Mouse (Mus musculus) hindbrain, embryonic 11.5 days (tissue): ENCODE data around the gene Phospho1. TPM values are rescaled to one million over a fixed set of nuclear protein-coding genes. Genes with fewer than 3 reads are reported as not detected.
A peak's percentile ranks its signal among the peaks of the same experiment; 100 is the strongest.

ENCODE experiments used
- ATAC-seq: fragments of 200-750 bp; cut with Nextera tagmentation; 2 replicates; pipeline ENCODE4 v1.8.0; 2017; ENCODE audit warnings: mild to moderate bottlenecking, moderate TSS enrichment, moderate library complexity; ENCODE audit not compliant: low FRiP score
- DNase-seq: peaks from one replicate; pipeline ENCODE4 v3.0.0-alpha.2; 2015; ENCODE audit warnings: low spot score
- H3K27ac ChIP-seq: fragments of 300-500 bp; sonication (generic); 2 replicates; pipeline ENCODE4 v1.5.1; 2014; ENCODE audit warnings: mild to moderate bottlenecking, low read depth, low read length
- H3K27me3 ChIP-seq: fragments of 300-500 bp; sonication (generic); 2 replicates; pipeline ENCODE4 v1.6.1; 2014; ENCODE audit warnings: mild to moderate bottlenecking, low read length, moderate library complexity, mixed read lengths; ENCODE audit not compliant: control insufficient read depth, insufficient read depth
- H3K36me3 ChIP-seq: fragments of 300-500 bp; sonication (generic); 2 replicates; pipeline ENCODE4 v1.6.1; 2014; ENCODE audit warnings: mild to moderate bottlenecking, low read length, moderate library complexity, mixed read lengths; ENCODE audit not compliant: control insufficient read depth, insufficient read depth
- H3K4me1 ChIP-seq: fragments of 300-500 bp; sonication (generic); replicated peaks from 2 replicates; pipeline ENCODE4 v1.6.1; 2014; ENCODE audit warnings: low read length, mixed read lengths; ENCODE audit not compliant: control insufficient read depth, insufficient read depth
- H3K4me2 ChIP-seq: fragments of 300-500 bp; sonication (generic); replicated peaks from 2 replicates; pipeline ENCODE4 v1.6.1; 2014; ENCODE audit warnings: mild to moderate bottlenecking, low read depth, low read length
- H3K4me3 ChIP-seq: fragments of 300-500 bp; sonication (generic); 2 replicates; pipeline ENCODE4 v1.5.1; 2014; ENCODE audit warnings: low read depth, low read length
- H3K9ac ChIP-seq: fragments of 300-500 bp; sonication (generic); 2 replicates; pipeline ENCODE4 v1.6.1; 2014; ENCODE audit warnings: low read depth, low read length
- H3K9me3 ChIP-seq: fragments of 300-500 bp; sonication (generic); 2 replicates; pipeline ENCODE4 v1.6.1; 2016; ENCODE audit warnings: low read length; ENCODE audit not compliant: control insufficient read depth
- WGBS: fragments of 180-500 bp; shearing (Covaris S2); extraction: QIAGEN DNeasy Blood & Tissue Kit; methylation state at CpG from one replicate; pipeline ENCODE4 v1.1.7; 2014; 5-methylcytosine and 5-hydroxymethylcytosine counted together
- polyA plus RNA-seq: library from polyadenylated mRNA; unstranded; fragments of >200 nt; fragmentation: Nextera tagmentation; extraction: Ambion mirVana; gene quantifications from 2 replicates; pipeline ENCODE4 v1.2.1, GENCODE M21; 2014

Phospho1 gene
- polyA plus RNA-seq, 1 experiment from 2014 or later: not detected

GRCm38 (mm10) chr11:95819138-95819537 lies 5.2 kb upstream of the Phospho1 start:
- Histone ChIP-seq H3K36me3 (no peaks in the 10 kb centered on the region), H3K9ac (no peak overlapping the region), H3K4me2 (no peak overlapping the region), H3K9me3 (no peaks in the 10 kb centered on the region), H3K4me3 (no peak overlapping the region), H3K27ac (no peak overlapping the region), H3K4me1 (no peaks in the 10 kb centered on the region), H3K27me3 (0 out of 2 replicates have a peak, but pooled peaks cover 3% of the 10 kb centered on the region)
- DNase-seq (no peak), ATAC-seq (no peak)
- WGBS: 94% methylated on average over 8 of the region's 8 CpGs

GRCm38 (mm10) chr11:95821511-95821910 lies 2.8 kb upstream of the Phospho1 start:
- Histone ChIP-seq H3K27me3 (peaks cover 6% of the 10 kb centered on the region), H3K4me2 (no peak overlapping the region), H3K4me1 (0 out of 2 replicates have a peak, but pooled peaks cover 2% of the 10 kb centered on the region), H3K4me3 (no peak overlapping the region), H3K27ac (no peak overlapping the region), H3K9me3 (no peaks in the 10 kb centered on the region), H3K36me3 (no peaks in the 10 kb centered on the region), H3K9ac (no peak overlapping the region)
- WGBS: 87% methylated on average over 3 of the region's 3 CpGs
- no peak for DNase-seq
- ATAC-seq: no peak

GRCm38 (mm10) chr11:95822437-95822836 lies 1.9 kb upstream of the Phospho1 start:
- 0 out of 2 replicates have a peak, but pooled peaks cover 2% of the 10 kb centered on the region for H3K4me1 ChIP-seq
- H3K27me3 ChIP-seq: peaks cover 8% of the 10 kb centered on the region
- H3K4me2 ChIP-seq: no peak overlapping the region
- H3K27ac ChIP-seq: no peak overlapping the region
- H3K9me3 ChIP-seq: no peaks in the 10 kb centered on the region
- ATAC-seq (no peak), DNase-seq (no peak)
- no peak overlapping the region for H3K4me3 ChIP-seq
- 92% methylated on average over 4 of the region's 4 CpGs for WGBS
- no peak overlapping the region for H3K9ac ChIP-seq
- no peaks in the 10 kb centered on the region for H3K36me3 ChIP-seq

GRCm38 (mm10) chr11:95824877-95825243 lies 561 bp downstream of the Phospho1 start:
- WGBS: 1% methylated on average over 11 of the region's 11 CpGs
- Histone ChIP-seq H3K9me3 (no peaks in the 10 kb centered on the region), H3K27me3 (peaks cover 29% of the 10 kb centered on the region), H3K9ac (peak overlapping the region; percentile 47), H3K4me1 (0 out of 2 replicates have a peak, but pooled peaks cover 2% of the 10 kb centered on the region), H3K4me2 (peak overlapping the region; percentile 93), H3K4me3 (peak overlapping the region; percentile 61), H3K27ac (no peak overlapping the region), H3K36me3 (no peaks in the 10 kb centered on the region)
- DNase-seq: peak; percentile 36
- ATAC-seq: no peak; the same call in 1 of the 2 replicates

GRCm38 (mm10) chr11:95825625-95826024 lies 1.3 kb downstream of the Phospho1 start:
- Histone ChIP-seq H3K4me2 (no peak overlapping the region), H3K4me3 (no peak overlapping the region), H3K27me3 (peaks cover 37% of the 10 kb centered on the region), H3K9me3 (no peaks in the 10 kb centered on the region), H3K9ac (no peak overlapping the region), H3K36me3 (no peaks in the 10 kb centered on the region), H3K4me1 (0 out of 2 replicates have a peak, but pooled peaks cover 2% of the 10 kb centered on the region), H3K27ac (no peak overlapping the region)
- ATAC-seq (no peak), DNase-seq (no peak)
- WGBS: 57% methylated on average over 3 of the region's 3 CpGs

GRCm38 (mm10) chr11:95826317-95827167 lies 2.2 kb downstream of the Phospho1 start:
- Histone ChIP-seq H3K4me2 (no peak overlapping the region), H3K4me3 (no peak overlapping the region), H3K36me3 (no peaks in the 10 kb centered on the region), H3K27ac (no peak overlapping the region), H3K9ac (no peak overlapping the region), H3K4me1 (0 out of 2 replicates have a peak, but pooled peaks cover 2% of the 10 kb centered on the region), H3K27me3 (peaks cover 46% of the 10 kb centered on the region), H3K9me3 (no peaks in the 10 kb centered on the region)
- WGBS: 60% methylated on average over 6 of the region's 6 CpGs
- ATAC-seq (no peak), DNase-seq (no peak)

GRCm38 (mm10) chr11:95827168-95827447 lies 2.8 kb downstream of the Phospho1 start:
- DNase-seq (no peak), ATAC-seq (no peak)
- Histone ChIP-seq H3K27me3 (peaks cover 52% of the 10 kb centered on the region), H3K4me1 (0 out of 2 replicates have a peak, but pooled peaks cover 2% of the 10 kb centered on the region), H3K9me3 (no peaks in the 10 kb centered on the region), H3K4me2 (no peak overlapping the region), H3K36me3 (no peaks in the 10 kb centered on the region), H3K27ac (no peak overlapping the region), H3K4me3 (no peak overlapping the region), H3K9ac (no peak overlapping the region)
- 15% methylated on average over 3 of the region's 3 CpGs for WGBS

- no peak overlapping the region for H3K27ac ChIP-seq
- H3K4me3 ChIP-seq: no peak overlapping the region
- H3K9me3 ChIP-seq: no peaks in the 10 kb centered on the region
- H3K9ac ChIP-seq: no peak overlapping the region
- H3K27me3 ChIP-seq: peaks cover 56% of the 10 kb centered on the region
- 20% methylated on average over 3 of the region's 3 CpGs for WGBS
- peak; percentile 80 for DNase-seq
- ATAC-seq: no peak
- no peaks in the 10 kb centered on the region for H3K36me3 ChIP-seq
- H3K4me2 ChIP-seq: no peak overlapping the region
- 0 out of 2 replicates have a peak, but pooled peaks cover 2% of the 10 kb centered on the region for H3K4me1 ChIP-seq
These were observed 3.3 kb downstream of the Phospho1 start for GRCm38 (mm10) chr11:95827464-95828085.
